ENCODE assay signal across 9 mouse cellular contexts in genomic region chr10:87711798-87712197, GRCm38 (mm10).
DNase-seq lines count a peak whose midpoint lies in the region; ATAC-seq and TF ChIP-seq lines count a peak whose summit lies in the region.
"Had no signal": no experiment of that assay in that cellular context is flagged by ENCODE, and none has a peak within 500 bp of the region (broad histone marks: within the 10 kb centered on the region; RNA-seq: fewer than 3 reads in every experiment).

No protein-coding gene starts in this region.

- H3K4me2 ChIP-seq in kidney, postnatal 0 days (ENCODE audit: low read length): no peak overlapping the region

- no peak overlapping the region for H3K27ac ChIP-seq in kidney, postnatal 0 days
- H3K27ac ChIP-seq: midbrain, embryonic 10.5 days had no signal

- 19% methylated on average over 3 of the region's 3 CpGs for WGBS in kidney, postnatal 0 days

- H3K36me3 ChIP-seq in kidney, postnatal 0 days (ENCODE audit: insufficient read depth, low read length): no peaks in the 10 kb centered on the region
- H3K36me3 ChIP-seq: midbrain, embryonic 10.5 days had no signal

- no peak for TF ChIP-seq CTCF in kidney, postnatal 0 days (IDR thresholded peaks at IDR 0.05; ENCODE audit: low read depth)

- H3K4me3 ChIP-seq in kidney, postnatal 0 days (replicated peaks; ENCODE audit: low read depth, low read length): no peak overlapping the region
- H3K4me3 ChIP-seq: midbrain, embryonic 10.5 days had no signal

- DNase-seq in cerebellum, postnatal 14 days: peak; percentile 7 to 8
- no peak for DNase-seq in cerebellum, adult 11-12 months
- DNase-seq in ovary, adult 18-20 months (ENCODE audit: low spot score): peak; percentile 52
- DNase-seq in ovary, postnatal 10 days (ENCODE audit: low spot score): no peak
- peak; percentile 41 for DNase-seq in kidney, postnatal 0 days (ENCODE audit: low spot score)
- DNase-seq in yolk sac, embryonic 10.5 days (ENCODE audit: low spot score): peak; percentile 45
- DNase-seq in left cerebral cortex, adult 8-10 months (ENCODE audit: low spot score in 2 of 2): no peak
- no peak for DNase-seq in urinary bladder, adult 18-20 months (ENCODE audit: low spot score in 2 of 2)

- H3K9ac ChIP-seq in kidney, postnatal 0 days (ENCODE audit: low read depth, low read length): no peak overlapping the region

- no peak for ATAC-seq in kidney, postnatal 0 days (replicated peaks; ENCODE audit: low FRiP score, low read depth)

- no peaks in the 10 kb centered on the region for H3K4me1 ChIP-seq in kidney, postnatal 0 days (replicated peaks; ENCODE audit: insufficient read depth, low read length)

- H3K9me3 ChIP-seq in kidney, postnatal 0 days (replicated peaks; ENCODE audit: low read length): no peaks in the 10 kb centered on the region
- H3K9me3 ChIP-seq: midbrain, embryonic 10.5 days had no signal

- no peaks in the 10 kb centered on the region for H3K27me3 ChIP-seq in kidney, postnatal 0 days (ENCODE audit: insufficient read depth, low read length)

Comparison
In these comparisons a context has a peak if more than half of its experiments do, and no peak if none do; other contexts are left out.
1. DNase-seq: peak in cerebellum, postnatal 14 days (2 of 2), ovary, adult 18-20 months (single experiment), kidney, postnatal 0 days (single experiment) and yolk sac, embryonic 10.5 days (single experiment); none in cerebellum, adult 11-12 months (single experiment), ovary, postnatal 10 days (single experiment), left cerebral cortex, adult 8-10 months (0 of 2) and urinary bladder, adult 18-20 months (0 of 2).